Mouse (Mus musculus) forebrain, embryonic 14.5 days (tissue): Measurements from ENCODE around the gene Crebrf. TPM values are rescaled to one million over a fixed set of nuclear protein-coding genes. Genes with fewer than 3 reads are reported as not detected.

Source experiments
- ATAC-seq: fragments of 200-750 bp; cut with Nextera tagmentation; 2 replicates; pipeline ENCODE4 v1.8.0; 2017; ENCODE audit warnings: mild to moderate bottlenecking, moderate library complexity
- DNase-seq: peaks from one replicate; pipeline ENCODE4 v3.0.0-alpha.2; 2015; ENCODE audit warnings: low spot score
- H3K27ac ChIP-seq: fragments of 300-500 bp; sonication (generic); 2 replicates; pipeline ENCODE4 v1.5.1; 2014; ENCODE audit warnings: low read depth, mild to moderate bottlenecking, control low read depth, low read length, moderate library complexity
- H3K27me3 ChIP-seq: fragments of 300-500 bp; sonication (generic); replicated peaks from 2 replicates; pipeline ENCODE4 v1.6.1; 2014; ENCODE audit warnings: low read length, control low read depth, mixed read lengths; ENCODE audit not compliant: control insufficient read depth, insufficient read depth
- H3K36me3 ChIP-seq: fragments of 300-500 bp; sonication (generic); 2 replicates; pipeline ENCODE4 v1.6.1; 2014; ENCODE audit warnings: low read length, control low read depth; ENCODE audit not compliant: control insufficient read depth, insufficient read depth
- H3K4me1 ChIP-seq: fragments of 300-500 bp; sonication (generic); 2 replicates; pipeline ENCODE4 v1.6.1; 2014; ENCODE audit warnings: antibody characterized with exemption, low read length, control low read depth; ENCODE audit not compliant: control insufficient read depth, insufficient read depth
- H3K4me2 ChIP-seq: fragments of 300-500 bp; sonication (generic); 2 replicates; pipeline ENCODE4 v1.6.1; 2014; ENCODE audit warnings: mild to moderate bottlenecking, control low read depth, low read length
- H3K4me3 ChIP-seq: fragments of 300-500 bp; sonication (generic); 2 replicates; pipeline ENCODE4 v1.5.1; 2014; ENCODE audit warnings: low read depth, low read length, control low read depth
- H3K9ac ChIP-seq: fragments of 300-500 bp; sonication (generic); 2 replicates; pipeline ENCODE4 v1.6.1; 2014; ENCODE audit warnings: mild to moderate bottlenecking, low read length, control low read depth, moderate library complexity
- H3K9me3 ChIP-seq: fragments of 300-500 bp; sonication (generic); replicated peaks from 2 replicates; pipeline ENCODE4 v1.6.1; 2016; ENCODE audit warnings: low read length, control low read depth, mixed read lengths; ENCODE audit not compliant: control insufficient read depth
- WGBS: fragments of 180-500 bp; shearing (Covaris S2); extraction: QIAGEN DNeasy Blood & Tissue Kit; methylation state at CpG from one replicate; pipeline ENCODE4 v1.1.7; 2014; 5-methylcytosine and 5-hydroxymethylcytosine counted together
- polyA plus RNA-seq: library from polyadenylated mRNA; unstranded; fragments of >200 nt; fragmentation: Nextera tagmentation; extraction: Ambion mirVana; gene quantifications from 2 replicates; pipeline ENCODE4 v1.2.1, GENCODE M21; 2014

Crebrf gene
- polyA plus RNA-seq, 1 experiment from 2014 or later, result 10.0 TPM

DNA sequence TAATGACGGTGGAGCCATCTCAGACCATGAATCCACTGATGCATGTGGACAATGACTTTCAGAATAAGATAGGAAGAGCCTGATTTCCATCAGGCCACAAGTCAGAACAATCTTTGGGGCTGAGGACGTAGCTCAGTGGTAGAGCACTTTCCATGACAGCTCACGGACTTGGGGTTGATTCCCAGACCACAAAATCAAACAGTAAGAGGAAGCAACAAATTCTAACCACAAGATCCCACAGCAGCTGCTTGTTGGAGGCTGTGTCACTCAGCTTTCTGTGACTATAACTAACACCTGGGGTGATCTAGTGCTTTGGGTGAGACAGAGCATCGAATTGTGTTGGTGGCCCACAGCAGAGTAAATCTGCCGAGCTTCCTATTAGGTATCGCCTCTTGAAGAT is 101.4 kb downstream of the Crebrf start:
- H3K9me3 ChIP-seq, result no peaks in the 10 kb centered on the region
- no peak for ATAC-seq
- 81% methylated on average over 6 of the region's 6 CpGs for WGBS

DNA sequence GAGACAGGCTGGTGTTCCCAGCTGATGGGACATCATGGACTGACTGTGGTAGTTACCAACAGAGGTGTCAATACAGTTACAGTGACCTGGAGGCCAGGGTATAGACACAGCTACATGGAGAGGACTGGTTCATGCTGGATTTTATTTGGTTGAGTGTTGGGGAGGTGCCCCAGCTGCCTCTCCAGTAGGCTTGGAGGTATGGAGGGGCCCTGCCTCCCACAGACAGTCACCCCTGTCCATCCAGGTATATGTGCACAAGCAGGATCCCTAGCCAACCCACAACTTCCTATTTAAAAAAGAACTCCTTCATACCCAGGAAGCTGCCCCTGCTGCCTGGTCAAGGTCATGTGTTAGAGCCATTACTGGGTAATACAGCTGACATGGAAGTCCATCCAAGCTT is 102.3 kb downstream of the Crebrf start:
- no peaks in the 10 kb centered on the region for H3K27me3 ChIP-seq
- H3K9me3 ChIP-seq, result no peaks in the 10 kb centered on the region
- no peaks in the 10 kb centered on the region for H3K4me1 ChIP-seq
- no peaks in the 10 kb centered on the region for H3K36me3 ChIP-seq
- H3K4me2 ChIP-seq, result no peak overlapping the region
- H3K4me3 ChIP-seq, result no peak overlapping the region
- DNase-seq (no peak), ATAC-seq (no peak)
- H3K9ac ChIP-seq, result no peak overlapping the region
- H3K27ac ChIP-seq, result no peak overlapping the region

More for the DNA sequence above, 101.4 kb downstream of the Crebrf start:
- Histone ChIP-seq H3K27me3 (no peaks in the 10 kb centered on the region), H3K36me3 (no peaks in the 10 kb centered on the region), H3K9ac (no peak overlapping the region), H3K4me3 (no peak overlapping the region), H3K4me2 (no peak overlapping the region), H3K4me1 (no peaks in the 10 kb centered on the region), H3K27ac (no peak overlapping the region)
- no peak for DNase-seq

DNA sequence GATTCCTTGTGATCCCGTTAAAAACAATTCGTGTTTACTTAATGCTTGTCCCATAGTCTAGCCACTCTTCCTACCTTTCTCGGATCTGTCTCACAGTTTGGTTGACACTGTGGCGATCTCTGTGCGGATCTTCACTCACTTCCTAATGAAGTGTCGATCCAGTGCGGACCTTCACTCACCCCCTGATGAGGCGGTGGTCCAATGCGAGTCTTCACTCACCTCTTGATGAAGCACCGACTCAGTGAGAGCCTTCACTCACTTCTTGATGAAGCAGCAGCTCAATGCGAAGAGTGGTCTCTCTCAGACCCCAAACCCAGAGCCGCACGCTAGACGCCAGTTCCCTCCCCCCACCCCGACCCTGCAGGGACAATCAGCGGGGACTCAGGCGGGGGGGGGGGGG is 110.7 kb downstream of the Crebrf start:
- Histone ChIP-seq H3K27me3 (no peaks in the 10 kb centered on the region), H3K4me1 (no peaks in the 10 kb centered on the region), H3K36me3 (no peaks in the 10 kb centered on the region), H3K9ac (no peak overlapping the region), H3K4me2 (no peak overlapping the region), H3K9me3 (no peaks in the 10 kb centered on the region), H3K27ac (no peak overlapping the region), H3K4me3 (no peak overlapping the region)
- WGBS, result 79% methylated on average over 14 of the region's 17 CpGs
- DNase-seq, result no peak
- ATAC-seq, result no peak

Other genes with a start within 250 kb of the Crebrf start
- gene Ergic1, start 154.2 kb upstream of the Crebrf start, polyA plus RNA-seq, result 126 and 134 TPM in 2 replicates
- 58.4 and 66.0 TPM in 2 replicates for gene Dusp1, start 153.5 kb upstream of the Crebrf start, polyA plus RNA-seq
- 154 and 185 TPM in 2 replicates for gene Atp6v0e, start 52.4 kb upstream of the Crebrf start, polyA plus RNA-seq
- gene Bnip1, start 65.4 kb downstream of the Crebrf start, polyA plus RNA-seq, result 44.0 and 48.2 TPM in 2 replicates
- not detected in 2 replicates for gene Nkx2-5, start 129.4 kb downstream of the Crebrf start, polyA plus RNA-seq
- 2.4 and 3.0 TPM in 2 replicates for gene Kifc5b, start 201.4 kb downstream of the Crebrf start, polyA plus RNA-seq
- 10.0 and 12.1 TPM in 2 replicates for gene Phf1, start 217.4 kb downstream of the Crebrf start, polyA plus RNA-seq
- gene Cuta, start 223.9 kb downstream of the Crebrf start, polyA plus RNA-seq, result 137 and 150 TPM in 2 replicates
- gene Syngap1, start 225.6 kb downstream of the Crebrf start, polyA plus RNA-seq, result 4.2 and 4.9 TPM in 2 replicates